Mouse (Mus musculus) testis, adult 2 months (tissue): ENCODE data around the gene Cdh1. TPM values are rescaled to one million over a fixed set of nuclear protein-coding genes. Genes with fewer than 3 reads are reported as not detected.
A peak's percentile ranks its signal among the peaks of the same experiment; 100 is the strongest.

Experiments
- H3K27ac ChIP-seq: fragments of 200-500 bp; 2 replicates; pipeline ENCODE4 v1.5.1; 2012; ENCODE audit warnings: low read depth, low read length; ENCODE audit not compliant: control insufficient read depth, insufficient read depth
- H3K27me3 ChIP-seq: fragments of 200-500 bp; 2 replicates; pipeline ENCODE4 v1.6.1; 2012; ENCODE audit warnings: mild to moderate bottlenecking, low read length, moderate library complexity; ENCODE audit not compliant: control insufficient read depth, insufficient read depth
- H3K36me3 ChIP-seq: fragments of 200-500 bp; 2 replicates; pipeline ENCODE4 v1.6.1; 2012; ENCODE audit warnings: mild to moderate bottlenecking, low read length; ENCODE audit not compliant: control insufficient read depth, insufficient read depth
- H3K4me1 ChIP-seq: fragments of 200-500 bp; 2 replicates; pipeline ENCODE4 v1.6.1; 2012; ENCODE audit warnings: low read length; ENCODE audit not compliant: control insufficient read depth, insufficient read depth
- H3K4me3 ChIP-seq: fragments of 200-500 bp; 2 replicates; pipeline ENCODE4 v1.5.1; 2012; ENCODE audit warnings: low read depth, mild to moderate bottlenecking, low read length, moderate library complexity, mixed read lengths; ENCODE audit not compliant: control insufficient read depth
- CTCF ChIP-seq: fragments of 200-500 bp; IDR thresholded peaks from 2 replicates; pipeline ENCODE4 v1.5.1; 2012; ENCODE audit warnings: low read depth, mild to moderate bottlenecking, inconsistent platforms, low read length, moderate library complexity; ENCODE audit not compliant: control insufficient read depth, insufficient read depth, insufficient replicate concordance
- POLR2A ChIP-seq: fragments of 200-500 bp; IDR thresholded peaks from 2 replicates; pipeline ENCODE4 v1.6.1; 2012; ENCODE audit warnings: low read depth, mild to moderate bottlenecking, inconsistent platforms, low read length, moderate library complexity; ENCODE audit not compliant: control insufficient read depth
- polyA plus RNA-seq: library from polyadenylated mRNA; depleted of rRNA; stranded (reverse); fragments of >200 nt; gene quantifications from 2 replicates; pipeline ENCODE4 v1.2.3, GENCODE M21; 2012; rRNA removed

Gene Cdh1
- polyA plus RNA-seq, 1 experiment, result 0.48 TPM

- no peak overlapping the region for H3K4me3 ChIP-seq
- no peaks in the 10 kb centered on the region for H3K36me3 ChIP-seq
- TF ChIP-seq CTCF (no peak), POLR2A (no peak)
- no peaks in the 10 kb centered on the region for H3K27me3 ChIP-seq
- no peak overlapping the region for H3K27ac ChIP-seq
- H3K4me1 ChIP-seq, result no peaks in the 10 kb centered on the region
These were observed 111.1 kb downstream of the Cdh1 start for GRCm38 (mm10) chr8:106714297-106714696.

- no peak for TF ChIP-seq POLR2A
- TF ChIP-seq CTCF, result peak; percentile 16; the same call in 1 of the 2 replicates
- H3K4me1 ChIP-seq, result no peaks in the 10 kb centered on the region
- H3K4me3 ChIP-seq, result no peak overlapping the region
- no peak overlapping the region for H3K27ac ChIP-seq
- H3K27me3 ChIP-seq, result no peaks in the 10 kb centered on the region
- H3K36me3 ChIP-seq, result no peaks in the 10 kb centered on the region
These were observed 114.9 kb downstream of the Cdh1 start for GRCm38 (mm10) chr8:106718091-106718500.

Other genes starting within 250 kb of the Cdh1 start
- 1.1 TPM in 2 replicates for gene Zfp90, start 188.0 kb upstream of the Cdh1 start, polyA plus RNA-seq
- gene 6030452D12Rik, start 102.8 kb upstream of the Cdh1 start, polyA plus RNA-seq, result not detected in 2 replicates
- gene Cdh3, start 92.5 kb upstream of the Cdh1 start, polyA plus RNA-seq, result 1.2 and 1.3 TPM in 2 replicates
- gene Gm10073, start 29.9 kb upstream of the Cdh1 start, polyA plus RNA-seq, result 9.7 and 9.8 TPM in 2 replicates
- 3.0 and 3.3 TPM in 2 replicates for gene Tango6, start 79.7 kb downstream of the Cdh1 start, polyA plus RNA-seq